Mouse (Mus musculus): ENCODE measurements around the gene Ptgfrn. TPM values are rescaled to one million over a fixed set of nuclear protein-coding genes. Genes with fewer than 3 reads are reported as not detected.

Gene Ptgfrn
- total and polyA plus RNA-seq, 3 experiments = not detected

DNA sequence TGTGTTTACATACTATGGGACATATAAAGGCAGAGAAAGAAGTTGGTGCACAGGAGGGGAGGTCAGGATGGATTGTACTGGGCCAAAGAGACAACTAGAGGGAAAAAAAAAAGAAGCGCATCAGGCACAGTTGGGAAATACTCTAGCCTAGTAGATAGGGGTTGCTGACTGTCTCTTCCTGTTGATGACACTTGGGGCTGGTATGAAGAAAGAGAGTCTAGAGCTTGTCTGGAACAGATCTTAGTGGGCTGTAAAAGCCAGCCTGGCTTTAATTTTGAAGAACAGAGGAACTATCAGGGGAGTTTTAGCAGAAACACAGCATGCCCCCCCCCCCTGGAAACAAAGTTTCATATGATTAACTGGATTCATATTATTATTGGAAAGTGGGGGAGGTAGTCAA is 79.4 kb downstream of the Ptgfrn start:
- Histone ChIP-seq H3K4me1 (ENCODE audit: control insufficient read depth in 1 of 2, insufficient read depth in 2 of 2) (peaks cover 0 to 8% of the 10 kb centered on the region in 2 experiments; a peak in 2 of 4 replicates), H3K79me2 (replicated peaks; ENCODE audit: control insufficient read depth, extremely low read depth, insufficient read depth, poor library complexity, severe bottlenecking) (no peaks in the 10 kb centered on the region), H3K4me3 (replicated peaks in 1 of 3; ENCODE audit: low read depth in 2 of 3, low read length in 2 of 3, poor library complexity in 1 of 3) (no peak overlapping the region), H3K36me3 (replicated peaks in 1 of 2; ENCODE audit: control insufficient read depth in 1 of 2, insufficient read depth in 1 of 2, low read length in 1 of 2) (no peaks in the 10 kb centered on the region), H3K9ac (ENCODE audit: insufficient read depth, low read depth) (no peak overlapping the region), H3K27me3 (replicated peaks) (no peaks in the 10 kb centered on the region), H3K27ac (ENCODE audit: insufficient read depth, low read depth) (no peak overlapping the region), H3K9me3 (replicated peaks; ENCODE audit: low read length) (no peaks in the 10 kb centered on the region), H3K4me2 (ENCODE audit: insufficient read depth, low read depth, poor library complexity, severe bottlenecking) (no peak overlapping the region)
- dilution Hi-C loops (cut with MboI; ENCODE audit: extremely low pct_ligation_motif_present, extremely low pct_unique_long_range_greater_than_20kb, low sequenced_read_pairs) = no loop called here
- DNase-seq (ENCODE audit: extremely low read depth) = no peak
- in situ Hi-C loops (cut with MboI; ENCODE audit: low pct_ligation_motif_present, low pct_unique_long_range_greater_than_20kb, low sequenced_read_pairs) = no loop called here
- TF ChIP-seq TCF12 (IDR thresholded peaks at IDR 0.05; ENCODE audit: low read depth, low read length) (no peak), CHD2 (IDR thresholded peaks at IDR 0.05; ENCODE audit: low read length) (no peak), ZNF384 (IDR thresholded peaks at IDR 0.05; ENCODE audit: low read depth, low read length) (no peak), UBTF (IDR thresholded peaks at IDR 0.05; ENCODE audit: low read depth, low read length) (no peak), ZKSCAN1 (IDR thresholded peaks at IDR 0.05; ENCODE audit: borderline replicate concordance, low read depth, low read length) (no peak), CTCF (conservative IDR thresholded peaks at IDR 0.05 in 1 of 2, IDR thresholded peaks at IDR 0.05 in 1 of 2; ENCODE audit: low read depth in 2 of 2, low read length in 2 of 2) (no peak), CHD1 (IDR thresholded peaks at IDR 0.05; ENCODE audit: low read depth, low read length) (no peak)

DNA sequence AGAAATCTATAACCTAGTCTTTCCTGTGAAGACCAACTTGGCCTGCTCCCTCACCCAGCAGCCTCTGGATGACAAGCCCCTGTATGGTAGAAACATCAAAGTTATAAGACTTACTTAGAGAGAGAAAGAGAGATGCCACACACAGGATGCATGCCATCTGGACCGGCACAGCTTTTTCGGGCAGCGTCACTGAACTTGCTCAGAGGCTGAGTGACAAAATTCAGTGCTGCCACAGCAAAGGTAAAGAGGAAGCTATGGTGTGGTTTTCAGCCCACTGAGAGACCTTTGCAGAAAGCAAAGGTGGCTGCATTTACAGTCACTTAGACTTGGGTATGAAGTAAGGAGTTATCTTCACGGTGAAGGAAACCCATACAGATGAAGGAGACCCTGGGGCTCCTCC is 80.7 kb downstream of the Ptgfrn start, which contains the start of gene Cd101:
Gene Cd101, minus strand, starts transcription at position 218 of the 400 bp plus-strand sequence.
- H3K4me3 ChIP-seq (replicated peaks in 1 of 3; ENCODE audit: low read depth in 2 of 3, low read length in 2 of 3, poor library complexity in 1 of 3) = no peak within 1 kb of the TSS
- peaks cover 0 to 8% of the 10 kb centered on the region in 2 experiments; a peak in 2 of 4 replicates for H3K4me1 ChIP-seq (ENCODE audit: control insufficient read depth in 1 of 2, insufficient read depth in 2 of 2)
- no peaks in the 10 kb centered on the region for H3K27me3 ChIP-seq (replicated peaks)
- H3K9ac ChIP-seq (ENCODE audit: insufficient read depth, low read depth) = no peak within 1 kb of the TSS
- dilution Hi-C loops (cut with MboI; ENCODE audit: extremely low pct_ligation_motif_present, extremely low pct_unique_long_range_greater_than_20kb, low sequenced_read_pairs) (no loop called here), in situ Hi-C loops (cut with MboI; ENCODE audit: low pct_ligation_motif_present, low pct_unique_long_range_greater_than_20kb, low sequenced_read_pairs) (no loop called here)
- no peaks in the 10 kb centered on the region for H3K9me3 ChIP-seq (replicated peaks; ENCODE audit: low read length)
- no peak within 1 kb of the TSS for H3K4me2 ChIP-seq (ENCODE audit: insufficient read depth, low read depth, poor library complexity, severe bottlenecking)
- H3K36me3 ChIP-seq (replicated peaks in 1 of 2; ENCODE audit: control insufficient read depth in 1 of 2, insufficient read depth in 1 of 2, low read length in 1 of 2) = no peaks in the 10 kb centered on the region
- DNase-seq (ENCODE audit: extremely low read depth) = no peak
- no peaks in the 10 kb centered on the region for H3K79me2 ChIP-seq (replicated peaks; ENCODE audit: control insufficient read depth, extremely low read depth, insufficient read depth, poor library complexity, severe bottlenecking)
- no peak for TF ChIP-seq NELFE (IDR thresholded peaks at IDR 0.05; ENCODE audit: low read depth, low read length)
- no peak for TF ChIP-seq MXI1 (IDR thresholded peaks at IDR 0.05; ENCODE audit: low read depth, low read length)
- no peak for TF ChIP-seq POLR2AphosphoS2 (IDR thresholded peaks at IDR 0.05; ENCODE audit: low read depth, low read length)
- TF ChIP-seq RCOR1 (conservative IDR thresholded peaks at IDR 0.05; ENCODE audit: low read depth, low read length) = no peak
- TF ChIP-seq ETS1 (conservative IDR thresholded peaks at IDR 0.05; ENCODE audit: low read depth, low read length) = no peak
- TF ChIP-seq MAX (IDR thresholded peaks at IDR 0.05; ENCODE audit: low read length) = no peak
- TF ChIP-seq USF2 (conservative IDR thresholded peaks at IDR 0.05; ENCODE audit: low read depth, low read length) = no peak
- TF ChIP-seq PAX5 (IDR thresholded peaks at IDR 0.05; ENCODE audit: low read length) = no peak
- no peak for TF ChIP-seq MEF2A (IDR thresholded peaks at IDR 0.05; ENCODE audit: borderline replicate concordance, low read depth, low read length)
- TF ChIP-seq E2F4 (IDR thresholded peaks at IDR 0.05; ENCODE audit: insufficient replicate concordance, low read depth, low read length) = no peak
- TF ChIP-seq JUN (IDR thresholded peaks at IDR 0.05; ENCODE audit: insufficient read depth, low read depth, low read length) = no peak
- no peak for TF ChIP-seq USF1 (IDR thresholded peaks at IDR 0.05; ENCODE audit: low read depth, low read length)
- H3K27ac ChIP-seq (ENCODE audit: insufficient read depth, low read depth) = no peak within 1 kb of the TSS
